Mouse (Mus musculus) brain, embryonic 14.5 days (tissue): ENCODE measurements around the gene Gm49321. TPM values are rescaled to one million over a fixed set of nuclear protein-coding genes. Genes with fewer than 3 reads are reported as not detected.

Experiments
- DNase-seq: peaks from one replicate; pipeline ENCODE4 v3.0.0-alpha.2; 2011; ENCODE audit warnings: low read depth
- CTCF ChIP-seq: fragments of 200-500 bp; IDR thresholded peaks from 2 replicates; pipeline ENCODE4 v1.5.1; 2012; ENCODE audit warnings: inconsistent platforms, mild to moderate bottlenecking, moderate library complexity, borderline replicate concordance; ENCODE audit not compliant: insufficient read depth, insufficient read length; ENCODE audit errors: extremely low read depth
- POLR2A ChIP-seq: fragments of 200-500 bp; IDR thresholded peaks from 2 replicates; pipeline ENCODE4 v1.6.1; 2012; ENCODE audit warnings: mild to moderate bottlenecking, inconsistent platforms, borderline replicate concordance; ENCODE audit not compliant: poor library complexity, insufficient read depth, insufficient read length, severe bottlenecking; ENCODE audit errors: extremely low read depth
- polyA plus RNA-seq: library from polyadenylated mRNA; depleted of rRNA; stranded (reverse); fragments of >200 nt; gene quantifications from 2 replicates; pipeline ENCODE4 v1.2.3, GENCODE M21; 2012

Gene Gm49321
- polyA plus RNA-seq, 1 experiment: not detected

DNA sequence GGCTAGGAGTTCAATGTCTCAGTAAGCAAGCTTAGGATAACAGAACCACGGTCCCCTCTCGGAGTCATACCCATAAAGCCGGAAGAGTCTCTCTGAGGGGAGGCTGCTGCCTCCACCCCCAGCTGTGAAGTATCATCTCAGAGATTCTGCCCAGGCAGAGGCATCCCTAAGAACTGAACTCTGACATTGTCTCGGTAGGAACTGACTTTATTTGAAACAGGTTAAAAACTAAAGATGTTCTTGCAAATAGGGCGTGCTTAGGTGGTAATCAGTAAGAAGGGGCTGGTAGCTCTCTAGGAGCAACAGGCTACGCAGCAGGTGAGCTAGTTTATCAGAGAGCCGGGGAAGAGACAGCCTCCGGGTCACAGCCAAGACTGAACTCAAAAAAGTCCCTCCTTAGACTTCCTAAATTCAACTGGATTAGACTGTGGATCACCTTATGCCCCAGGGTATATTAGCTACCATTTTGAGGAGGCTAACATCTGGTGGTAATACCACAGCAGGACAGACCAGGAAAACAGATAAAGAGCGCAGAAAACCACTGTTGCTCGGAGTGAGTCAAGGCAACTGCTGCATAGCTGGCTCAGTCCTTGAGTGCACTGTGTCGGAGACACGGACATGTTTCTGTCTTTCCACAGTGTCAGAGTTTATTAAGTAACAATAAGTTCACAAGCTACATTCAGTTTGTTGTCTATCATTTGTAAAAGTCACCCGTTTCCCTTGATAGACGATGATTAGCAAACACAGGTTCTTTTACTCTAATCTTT lies 16.1 kb downstream of the Gm49321 start:
- DNase-seq: peak; percentile 16
- TF ChIP-seq POLR2A: no peak
- no peak for TF ChIP-seq CTCF

DNA sequence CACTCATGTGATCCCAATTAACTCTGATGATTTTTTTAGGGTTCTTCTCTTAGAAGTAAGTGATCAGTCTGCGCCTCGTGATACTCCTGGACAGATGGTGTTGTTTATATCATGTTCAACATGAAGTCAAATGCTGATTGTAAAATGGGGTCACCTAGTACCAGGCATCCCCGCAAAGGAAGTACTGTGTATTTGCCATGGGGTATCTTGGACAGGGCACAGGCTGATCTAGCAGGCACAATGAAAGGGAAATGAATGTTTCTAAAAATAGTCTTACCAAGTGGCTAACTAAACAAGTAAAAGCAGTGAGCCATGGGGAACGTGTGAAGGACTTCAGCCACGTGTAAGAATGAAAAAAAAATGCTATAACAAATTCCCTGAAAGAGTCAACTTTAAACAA lies 17.3 kb downstream of the Gm49321 start:
- DNase-seq: no peak
- TF ChIP-seq CTCF (no peak), POLR2A (no peak)

DNA sequence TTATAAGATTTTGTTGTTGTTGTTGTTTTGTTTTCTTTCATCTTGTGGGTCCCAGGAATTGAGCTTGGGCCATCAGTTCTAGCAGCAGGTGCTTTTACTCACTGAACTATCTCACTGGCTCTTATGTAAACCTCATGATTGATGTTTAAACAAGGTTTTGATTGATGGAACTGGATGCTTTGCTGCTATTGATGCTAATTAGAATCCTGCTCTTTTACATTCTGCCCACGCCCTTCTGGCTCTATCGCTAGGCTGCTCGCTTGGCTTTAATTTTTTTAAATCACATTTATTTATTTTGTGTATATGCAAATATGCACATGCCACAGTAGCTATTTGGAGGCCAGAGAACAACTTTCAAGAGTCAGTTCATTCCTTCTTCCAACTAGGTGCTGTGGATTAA lies 20.2 kb downstream of the Gm49321 start:
- DNase-seq: no peak
- no peak for TF ChIP-seq CTCF
- TF ChIP-seq POLR2A: no peak

DNA sequence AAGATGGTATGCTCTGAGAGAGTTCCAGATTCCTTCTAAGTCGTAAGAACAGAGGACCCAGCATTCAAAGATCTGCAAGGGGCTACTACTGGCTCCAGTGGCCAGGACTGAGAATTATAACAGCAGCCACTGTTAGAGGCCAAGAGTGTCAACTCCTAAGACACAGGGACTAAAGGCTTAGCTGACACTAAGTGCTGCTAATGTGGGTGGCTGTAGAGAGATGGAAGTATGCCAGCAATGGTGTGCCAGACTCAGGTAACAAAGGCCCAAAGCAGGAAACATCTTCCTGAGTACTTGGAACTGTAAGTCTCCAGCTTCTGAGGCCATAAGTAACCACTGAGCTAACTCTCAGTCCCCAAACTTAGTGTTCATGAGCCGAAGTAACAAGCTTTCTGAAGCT lies 21.4 kb downstream of the Gm49321 start:
- TF ChIP-seq CTCF: no peak
- TF ChIP-seq POLR2A: no peak

DNA sequence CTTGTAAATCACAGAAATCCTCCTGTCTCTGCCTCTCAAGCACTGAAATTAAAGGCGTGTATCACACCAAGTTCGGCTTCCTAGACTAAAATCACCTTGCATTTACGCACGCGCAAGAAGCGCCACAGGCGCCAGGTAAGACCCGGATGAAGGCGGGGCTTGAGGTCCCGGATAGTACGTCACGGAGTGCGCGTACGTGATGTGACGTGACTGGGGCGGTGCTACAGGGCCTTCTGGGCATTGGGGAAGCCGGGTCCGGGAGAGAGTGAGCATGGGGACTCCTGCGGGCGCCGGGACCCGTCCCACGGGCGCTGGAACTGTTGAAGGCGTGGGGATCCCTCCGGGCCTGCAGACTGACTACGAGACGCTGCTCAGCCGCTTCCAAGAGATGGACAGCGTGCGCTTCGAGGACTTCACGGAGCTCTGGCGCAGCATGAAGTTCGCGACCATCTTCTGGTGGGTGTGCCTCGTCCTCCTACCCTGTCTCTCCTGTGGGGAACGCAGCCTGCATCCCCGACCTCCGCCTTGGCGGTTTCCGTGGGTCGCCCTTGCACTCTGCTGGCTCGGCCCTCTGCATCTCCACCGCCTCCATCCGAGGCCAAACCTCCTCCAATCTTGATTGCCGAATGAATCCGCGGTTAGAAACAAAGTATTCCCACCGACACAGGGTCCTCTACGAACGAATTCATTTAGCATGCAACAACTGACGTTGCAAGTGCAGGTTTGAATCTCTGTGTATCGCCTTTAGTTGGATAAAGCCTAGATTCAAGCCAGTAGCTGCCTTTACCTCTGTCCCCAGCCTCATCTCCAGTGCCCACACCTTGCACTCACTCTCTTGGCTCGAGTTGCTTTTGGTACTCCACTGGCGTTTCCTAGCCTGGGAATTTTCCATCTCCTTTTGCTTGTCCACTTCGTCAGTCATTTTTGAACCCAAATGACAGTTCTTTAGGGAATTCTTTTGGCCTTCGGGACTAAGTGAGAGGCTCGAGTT lies 27.1 kb downstream of the Gm49321 start, which contains the start of gene Snapc1:
Snapc1 (plus strand) TSS at position 191 of the 991 bp plus-strand sequence.
- peak; percentile 55; the same call in 1 of the 2 replicates for TF ChIP-seq POLR2A
- TF ChIP-seq CTCF: no peak
- peak; percentile 99 for DNase-seq

More for the DNA sequence above, 21.4 kb downstream of the Gm49321 start:
- no peak for DNase-seq

DNA sequence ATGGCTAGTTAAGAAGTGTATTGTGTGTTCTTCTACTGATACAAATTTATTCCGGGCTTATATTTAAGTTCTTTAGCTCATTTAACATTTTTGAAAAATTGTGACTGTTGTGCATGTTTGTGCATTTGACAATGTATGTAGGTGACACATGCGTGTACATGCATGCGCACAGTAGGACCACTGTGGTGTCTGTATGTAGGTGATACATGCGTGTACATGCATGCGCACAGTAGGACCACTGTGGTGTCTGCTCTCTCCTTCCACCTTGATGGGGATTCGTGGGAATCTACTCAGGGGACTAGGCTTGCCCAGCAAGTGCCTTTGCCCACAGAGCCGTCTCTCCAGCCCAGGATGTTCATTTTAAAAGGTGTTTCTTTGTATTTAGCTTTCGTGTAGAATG lies 31.7 kb downstream of the Gm49321 start:
- DNase-seq: no peak
- TF ChIP-seq POLR2A (no peak), CTCF (no peak)

DNA sequence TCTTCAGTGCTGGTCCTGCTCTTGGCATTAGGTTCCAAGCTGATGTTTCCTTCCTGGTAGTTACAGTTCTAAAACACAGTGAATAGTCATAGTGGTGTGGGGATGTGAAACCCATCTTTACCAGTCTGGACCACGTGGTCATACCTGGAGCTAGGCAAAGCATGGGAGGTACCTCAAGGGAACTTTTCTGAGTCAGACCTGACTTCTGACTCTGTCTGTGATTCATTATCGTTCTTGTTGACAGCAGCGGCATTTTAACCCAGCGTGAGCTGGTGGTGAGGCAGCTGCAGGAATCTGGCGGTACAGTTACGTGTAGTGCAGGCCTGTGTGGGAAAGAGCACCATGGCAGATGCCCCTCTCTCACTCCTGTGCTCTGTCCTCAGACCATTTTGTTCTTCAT lies 37.1 kb downstream of the Gm49321 start:
- no peak for DNase-seq
- TF ChIP-seq CTCF (no peak), POLR2A (no peak)

DNA sequence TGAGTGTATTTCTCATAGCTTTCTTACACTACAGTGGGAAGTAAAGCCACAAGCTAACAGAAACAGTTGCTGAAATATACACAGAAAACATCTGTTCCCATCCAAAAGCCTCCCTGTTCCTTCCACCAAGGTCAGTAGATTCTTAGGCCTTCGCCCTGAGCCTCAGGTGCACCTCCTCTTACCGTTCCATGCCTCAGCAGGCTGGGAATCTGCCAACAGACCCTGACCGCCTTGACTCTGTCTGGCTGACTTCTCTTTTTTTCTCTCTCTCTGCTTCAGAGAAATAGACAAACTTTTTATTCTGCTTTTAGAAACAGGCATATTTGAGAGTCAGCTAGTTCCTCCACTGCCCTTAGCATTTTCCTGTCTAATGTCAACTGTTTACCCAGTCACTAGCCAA lies 40.7 kb downstream of the Gm49321 start:
- TF ChIP-seq POLR2A (no peak), CTCF (no peak)

DNA sequence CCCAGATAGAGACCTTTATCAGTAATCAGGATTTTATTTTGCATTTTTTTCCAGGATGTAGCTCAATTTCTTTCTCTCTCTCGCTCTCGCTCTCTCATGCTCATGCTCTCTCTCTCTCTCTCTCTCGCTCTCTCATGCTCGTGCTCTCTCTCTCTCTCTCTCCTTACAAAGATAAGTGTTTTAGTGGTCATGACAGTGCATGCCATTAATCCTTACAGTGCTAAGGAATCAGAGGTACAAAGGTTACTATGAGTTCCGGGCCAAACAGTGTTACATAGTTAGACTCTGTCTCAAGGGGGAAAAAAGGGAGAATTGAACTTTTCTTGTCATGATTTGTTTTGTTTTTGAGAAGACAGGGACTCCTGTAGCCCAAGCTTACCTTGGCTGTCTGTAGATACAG lies 42.2 kb downstream of the Gm49321 start:
- TF ChIP-seq POLR2A (no peak), CTCF (no peak)
- DNase-seq: no peak

More for the DNA sequence above, 40.7 kb downstream of the Gm49321 start:
- no peak for DNase-seq

DNA sequence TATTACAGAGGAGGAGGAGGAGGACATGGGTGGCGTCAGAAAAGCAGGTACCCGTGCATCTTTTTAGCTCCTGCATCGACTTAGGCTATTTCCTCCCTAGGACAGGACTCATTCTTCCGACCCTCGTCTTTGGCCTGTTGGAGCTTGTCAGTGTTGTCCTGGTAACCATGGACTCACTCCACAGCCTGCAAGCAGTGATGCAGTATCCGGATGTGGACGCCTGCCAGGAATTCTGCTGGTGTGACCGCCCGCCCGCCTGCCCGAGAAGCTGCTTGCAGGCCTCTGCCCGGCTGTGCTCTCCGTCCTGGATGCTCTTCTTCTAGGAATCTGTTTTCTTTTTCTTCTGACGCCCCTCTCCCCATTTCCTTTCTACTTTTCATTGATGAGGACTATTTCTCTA lies 45.1 kb downstream of the Gm49321 start:
- peak; percentile 94 for DNase-seq
- TF ChIP-seq POLR2A (no peak), CTCF (no peak)

DNA sequence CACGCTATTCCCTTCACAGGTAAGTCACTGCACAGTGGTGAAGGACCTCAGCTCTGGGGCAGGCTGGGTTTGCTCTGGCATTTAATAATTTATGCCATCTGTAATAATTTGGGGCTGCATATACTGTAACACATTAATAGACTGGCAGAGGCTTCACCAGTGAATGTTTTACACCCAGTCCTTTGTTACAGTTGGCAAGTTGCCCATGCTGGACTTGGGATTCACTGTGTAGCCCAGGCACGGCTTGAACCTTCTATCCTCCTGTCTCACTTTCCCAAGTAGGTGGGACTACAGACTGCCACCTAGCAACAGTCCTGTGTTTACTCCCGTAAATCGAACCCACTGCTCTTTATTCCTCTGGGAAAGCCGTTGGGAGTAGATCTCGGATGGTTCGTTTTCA lies 48.8 kb downstream of the Gm49321 start:
- DNase-seq: peak; percentile 37
- TF ChIP-seq CTCF: no peak
- TF ChIP-seq POLR2A: no peak
